Mouse (Mus musculus): ENCODE results near the gene Nsun6.

DNA sequence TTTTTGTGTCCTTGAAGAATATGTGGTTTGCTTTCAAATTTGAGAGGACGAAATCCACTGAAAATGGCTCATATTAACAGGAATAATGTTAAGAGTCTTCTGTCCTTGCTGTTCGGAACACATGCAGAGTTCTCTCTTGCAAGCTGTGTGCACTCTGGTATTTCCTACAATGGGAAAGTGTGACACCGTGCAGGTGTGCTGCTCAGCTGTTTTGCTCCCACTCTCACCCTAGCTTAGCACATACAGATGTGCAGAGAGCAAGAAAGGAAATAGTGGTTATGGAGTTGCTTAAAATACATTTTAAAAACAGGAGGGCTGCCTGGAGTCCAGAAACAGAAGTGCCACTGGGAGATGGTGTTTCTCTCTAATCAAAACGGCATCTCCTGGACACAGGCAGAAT, 65.5 kb downstream of the Nsun6 start:
- TF ChIP-seq CTCF (IDR thresholded peaks at IDR 0.05) (no peak), EP300 (IDR thresholded peaks at IDR 0.05; ENCODE audit: insufficient read depth, low read depth, low read length) (no peak)

Data from heart, adult 2 months (tissue).